Mouse (Mus musculus): Measurements from ENCODE around the gene Gm27027. TPM values are rescaled to one million over a fixed set of nuclear protein-coding genes. Genes with fewer than 3 reads are reported as not detected.

The Gm27027 gene
- polyA plus RNA-seq, 1 experiment from 2014 or later, result not detected

DNA sequence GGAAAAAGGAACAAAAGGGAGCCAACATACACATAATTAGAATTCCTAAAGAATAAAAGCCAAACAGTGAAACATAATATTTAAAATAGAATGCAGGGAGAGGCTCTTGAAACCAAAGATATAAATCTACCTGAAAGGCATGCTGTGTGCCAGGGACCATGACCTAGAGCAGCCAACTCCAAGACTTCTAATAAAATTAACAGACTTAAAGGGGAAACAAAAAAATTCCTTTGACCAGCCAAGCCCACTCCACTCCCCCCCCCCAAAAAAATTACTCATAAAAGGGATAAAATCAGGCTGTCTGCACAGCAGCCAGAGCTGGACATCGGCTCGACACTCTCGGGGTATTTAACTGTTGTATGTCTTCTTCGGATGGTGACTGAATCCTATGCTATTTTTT lies 51.3 kb downstream of the Gm27027 start:
- H3K27ac ChIP-seq (replicated peaks), result no peak overlapping the region
- no peaks in the 10 kb centered on the region for H3K27me3 ChIP-seq (ENCODE audit: low read depth, poor library complexity, severe bottlenecking)
- DNase-seq (ENCODE audit: low spot score), result no peak
- 96% methylated on average over 4 of the region's 4 CpGs for WGBS
- H3K4me3 ChIP-seq, result no peak overlapping the region
- H3K4me1 ChIP-seq, result no peaks in the 10 kb centered on the region
- no peaks in the 10 kb centered on the region; the same call in 1 of the 2 replicates for H3K9me3 ChIP-seq (replicated peaks)
- no peaks in the 10 kb centered on the region for H3K36me3 ChIP-seq

DNA sequence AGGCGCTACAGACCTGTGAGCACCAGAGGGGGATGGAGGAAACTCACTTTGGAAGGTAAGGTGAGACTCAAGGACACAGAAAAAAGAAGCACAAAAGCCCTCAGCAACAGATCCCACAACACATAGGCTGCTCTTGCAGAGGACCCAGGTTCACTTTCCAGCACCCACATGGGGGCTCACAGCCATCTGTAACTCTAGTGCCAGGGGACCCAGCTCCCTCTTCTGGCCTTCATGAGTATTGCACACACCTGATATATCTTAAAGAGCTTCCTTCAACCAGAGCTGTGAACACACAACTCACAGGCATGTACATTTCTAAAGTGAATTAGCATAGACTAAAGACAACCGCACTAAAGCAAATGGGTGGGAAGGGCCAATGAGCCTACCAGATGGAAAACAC lies 52.1 kb downstream of the Gm27027 start:
- H3K9me3 ChIP-seq (replicated peaks), result no peaks in the 10 kb centered on the region; the same call in 1 of the 2 replicates
- WGBS, result 82% methylated on average over 2 of the region's 2 CpGs
- H3K27ac ChIP-seq (replicated peaks), result no peak overlapping the region
- no peaks in the 10 kb centered on the region for H3K27me3 ChIP-seq (ENCODE audit: low read depth, poor library complexity, severe bottlenecking)
- H3K4me3 ChIP-seq, result no peak overlapping the region
- H3K4me1 ChIP-seq, result no peaks in the 10 kb centered on the region
- DNase-seq (ENCODE audit: low spot score), result no peak
- H3K36me3 ChIP-seq, result no peaks in the 10 kb centered on the region

DNA sequence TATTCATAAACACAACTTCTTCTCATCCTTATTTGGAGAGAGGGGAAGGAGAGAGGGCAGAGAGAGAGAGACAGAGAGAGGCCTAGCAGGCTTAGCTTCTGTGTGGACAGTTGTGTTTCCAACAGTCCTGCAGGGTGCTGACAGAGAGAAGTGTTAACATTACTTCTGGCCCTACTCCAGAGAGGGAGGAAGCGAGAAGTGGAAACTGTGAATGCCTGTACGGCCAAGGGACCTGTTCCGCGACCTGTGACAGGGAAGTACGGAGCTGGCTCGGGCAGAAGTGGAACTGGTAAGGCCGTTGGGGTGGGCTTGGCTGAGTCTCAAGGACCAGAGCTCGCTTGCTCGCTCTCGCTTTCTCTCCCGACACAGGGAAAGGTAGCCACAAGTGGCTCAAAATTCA lies 54.5 kb downstream of the Gm27027 start:
- Histone ChIP-seq H3K4me1 (no peaks in the 10 kb centered on the region), H3K27me3 (ENCODE audit: low read depth, poor library complexity, severe bottlenecking) (no peaks in the 10 kb centered on the region), H3K36me3 (no peaks in the 10 kb centered on the region), H3K4me3 (no peak overlapping the region), H3K9me3 (replicated peaks) (no peaks in the 10 kb centered on the region; the same call in 1 of the 2 replicates), H3K27ac (replicated peaks) (no peak overlapping the region)
- DNase-seq (ENCODE audit: low spot score), result no peak
- 88% methylated on average over 11 of the region's 11 CpGs for WGBS

DNA sequence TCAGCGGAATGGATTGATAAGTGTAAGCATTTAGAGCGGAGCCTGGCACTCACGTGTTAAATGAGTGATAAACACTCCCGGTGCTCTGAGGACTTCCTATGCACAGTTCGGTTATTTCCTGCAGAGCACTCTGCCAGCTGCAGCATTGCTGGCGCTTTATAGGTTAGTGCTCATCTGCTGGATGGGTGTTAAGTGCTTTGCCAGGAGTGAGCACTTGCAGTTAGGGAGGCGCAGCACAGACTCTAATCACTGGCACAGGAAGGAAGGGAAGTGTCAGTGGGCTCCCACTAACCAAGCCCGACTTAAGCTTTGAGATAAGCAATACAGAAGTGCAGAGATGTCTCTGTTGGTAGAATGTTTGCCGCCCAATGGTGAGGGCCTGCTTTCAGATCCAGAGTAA lies 57.6 kb downstream of the Gm27027 start:
- no peaks in the 10 kb centered on the region for H3K27me3 ChIP-seq (ENCODE audit: low read depth, poor library complexity, severe bottlenecking)
- no peaks in the 10 kb centered on the region for H3K4me1 ChIP-seq
- no peak overlapping the region for H3K27ac ChIP-seq (replicated peaks)
- H3K36me3 ChIP-seq, result no peaks in the 10 kb centered on the region
- DNase-seq (ENCODE audit: low spot score), result no peak
- H3K4me3 ChIP-seq, result no peak overlapping the region
- H3K9me3 ChIP-seq (replicated peaks), result no peaks in the 10 kb centered on the region
- 86% methylated on average over 9 of the region's 9 CpGs for WGBS

DNA sequence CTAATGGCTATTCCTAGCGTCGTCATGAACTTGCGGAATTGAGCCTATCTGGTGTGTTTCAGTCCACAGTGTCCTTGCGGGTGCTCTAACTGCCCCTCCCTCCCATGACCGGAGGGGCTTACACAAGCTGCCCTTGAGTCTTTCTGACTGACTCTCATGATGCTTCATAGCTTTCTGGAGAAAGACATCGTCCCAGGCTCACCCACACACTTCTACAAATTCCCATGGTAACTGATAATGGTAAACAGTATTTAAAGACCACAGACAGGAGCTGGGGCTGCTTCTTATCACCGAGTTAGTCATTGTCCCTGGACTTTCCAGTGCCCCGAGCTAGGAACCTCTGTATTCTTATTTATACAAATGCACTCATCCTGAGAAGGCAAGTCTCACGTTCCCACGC lies 67.3 kb downstream of the Gm27027 start:
- Histone ChIP-seq H3K4me1 (no peaks in the 10 kb centered on the region), H3K27ac (replicated peaks) (no peak overlapping the region), H3K36me3 (no peaks in the 10 kb centered on the region), H3K27me3 (ENCODE audit: low read depth, poor library complexity, severe bottlenecking) (no peaks in the 10 kb centered on the region), H3K9me3 (replicated peaks) (no peaks in the 10 kb centered on the region), H3K4me3 (no peak overlapping the region)
- WGBS, result 89% methylated on average over 10 of the region's 10 CpGs
- no peak for DNase-seq (ENCODE audit: low spot score)

DNA sequence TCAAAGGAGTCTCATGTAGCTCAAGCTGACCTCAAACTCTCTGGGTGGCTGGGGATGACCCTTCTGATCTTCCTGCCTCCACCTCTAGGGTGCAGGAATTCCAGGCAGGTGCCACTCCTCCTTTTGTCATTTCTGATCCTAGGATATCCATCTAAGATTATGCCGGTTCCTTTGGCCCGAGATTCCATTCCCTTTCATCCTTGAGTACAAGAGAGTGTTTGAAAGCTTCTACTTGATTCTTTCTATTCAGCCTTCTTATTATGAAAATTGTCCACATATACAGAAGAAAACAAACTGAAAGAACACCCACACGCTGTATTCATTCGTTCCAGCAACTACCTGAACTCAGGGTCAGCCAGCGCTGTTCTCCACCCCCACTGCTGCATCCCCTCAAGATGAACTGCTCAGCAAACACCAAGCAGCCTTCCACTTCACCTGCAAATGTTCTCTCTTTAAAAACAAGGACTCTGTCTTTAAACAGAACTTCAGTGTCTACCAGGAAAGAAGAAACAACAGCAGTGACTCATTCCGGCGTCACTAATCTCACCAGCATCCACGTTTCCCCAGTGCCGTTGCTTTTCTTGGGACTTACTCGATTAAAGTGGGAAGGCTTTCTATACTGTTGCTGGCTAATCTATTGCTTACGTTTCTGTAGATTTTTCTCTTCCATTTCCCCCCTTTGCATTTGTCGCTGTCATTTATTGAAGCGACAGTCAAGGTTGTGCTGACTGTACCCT lies 68.3 kb downstream of the Gm27027 start:
- H3K4me1 ChIP-seq, result no peaks in the 10 kb centered on the region
- 80% methylated on average over 13 of the region's 13 CpGs for WGBS
- no peaks in the 10 kb centered on the region for H3K9me3 ChIP-seq (replicated peaks)

DNA sequence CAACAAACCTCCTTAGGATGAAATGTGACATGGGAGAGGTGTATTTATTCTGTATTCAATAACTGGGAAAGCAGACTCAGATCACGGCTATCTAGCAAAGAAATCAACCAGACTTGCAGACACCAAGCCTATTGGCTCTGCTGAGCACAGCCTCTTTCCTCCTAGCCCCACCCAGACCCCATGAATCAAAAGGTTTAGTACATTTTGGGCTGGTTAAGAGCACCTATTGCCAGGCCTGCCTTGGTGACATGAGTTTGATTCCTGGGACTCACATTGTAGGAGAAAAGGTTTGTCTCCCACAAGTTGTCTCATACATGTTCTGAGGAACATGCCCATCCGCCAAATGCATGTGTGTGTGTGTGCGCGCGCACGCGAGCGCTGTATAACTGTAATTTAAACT lies 70.0 kb downstream of the Gm27027 start:
- Histone ChIP-seq H3K27me3 (ENCODE audit: low read depth, poor library complexity, severe bottlenecking) (no peaks in the 10 kb centered on the region), H3K4me1 (no peaks in the 10 kb centered on the region), H3K27ac (replicated peaks) (no peak overlapping the region), H3K36me3 (no peaks in the 10 kb centered on the region), H3K9me3 (replicated peaks) (no peaks in the 10 kb centered on the region), H3K4me3 (no peak overlapping the region)
- DNase-seq (ENCODE audit: low spot score), result no peak
- 97% methylated on average over 8 of the region's 8 CpGs for WGBS

More for the DNA sequence above, 68.3 kb downstream of the Gm27027 start:
- Histone ChIP-seq H3K27ac (replicated peaks) (no peak overlapping the region), H3K36me3 (no peaks in the 10 kb centered on the region), H3K27me3 (ENCODE audit: low read depth, poor library complexity, severe bottlenecking) (no peaks in the 10 kb centered on the region), H3K4me3 (no peak overlapping the region)
- no peak for DNase-seq (ENCODE audit: low spot score)

DNA sequence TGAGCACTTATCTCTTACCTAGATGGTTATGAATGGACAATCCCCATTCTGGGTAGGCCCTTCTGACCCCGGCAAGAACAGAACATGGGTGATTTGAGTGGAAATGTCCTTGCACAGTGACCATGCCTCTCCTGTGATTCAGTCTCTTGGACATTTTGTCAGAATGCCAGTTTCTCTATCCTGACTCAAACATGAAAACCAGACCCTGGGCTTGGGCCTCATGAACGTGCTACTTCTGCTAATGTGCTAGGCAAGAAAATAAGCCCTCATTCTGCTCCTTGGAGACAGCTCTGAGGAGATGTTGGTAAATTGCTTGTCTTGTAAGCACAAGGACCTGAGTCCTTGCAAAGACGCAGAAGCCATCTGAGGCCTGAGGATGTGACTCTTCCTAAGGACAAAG lies 77.1 kb downstream of the Gm27027 start:
- WGBS, result 86% methylated on average over 3 of the region's 3 CpGs

DNA sequence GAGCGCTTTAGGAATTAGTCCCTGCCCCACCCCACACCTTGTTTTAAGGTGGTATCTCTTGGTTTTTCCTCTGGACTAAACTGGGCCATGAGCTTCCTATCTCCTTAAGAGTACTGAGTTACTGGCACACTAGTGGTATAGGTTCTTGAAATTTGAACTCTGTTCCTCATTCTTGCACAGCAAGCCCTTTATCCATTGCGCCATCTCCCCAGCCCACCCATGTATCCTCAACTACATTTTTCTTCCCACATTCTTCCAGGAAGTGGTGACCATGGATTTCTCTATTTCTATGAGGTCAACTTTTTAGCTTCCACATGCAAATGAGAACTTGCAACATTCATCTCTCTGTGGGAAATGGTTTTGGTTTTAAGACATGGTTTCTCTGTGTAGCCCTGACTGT lies 82.6 kb downstream of the Gm27027 start:
- no peak overlapping the region for H3K27ac ChIP-seq (replicated peaks)
- no peaks in the 10 kb centered on the region for H3K27me3 ChIP-seq (ENCODE audit: low read depth, poor library complexity, severe bottlenecking)
- no peaks in the 10 kb centered on the region for H3K36me3 ChIP-seq
- WGBS, result 100% methylated on average over 2 of the region's 2 CpGs
- H3K4me3 ChIP-seq, result no peak overlapping the region
- H3K9me3 ChIP-seq (replicated peaks), result no peaks in the 10 kb centered on the region
- DNase-seq (ENCODE audit: low spot score), result no peak
- H3K4me1 ChIP-seq, result no peaks in the 10 kb centered on the region

More for the DNA sequence above, 77.1 kb downstream of the Gm27027 start:
- Histone ChIP-seq H3K36me3 (no peaks in the 10 kb centered on the region), H3K9me3 (replicated peaks) (no peaks in the 10 kb centered on the region), H3K27me3 (ENCODE audit: low read depth, poor library complexity, severe bottlenecking) (no peaks in the 10 kb centered on the region), H3K4me3 (no peak overlapping the region), H3K27ac (replicated peaks) (no peak overlapping the region), H3K4me1 (no peaks in the 10 kb centered on the region)
- no peak for DNase-seq (ENCODE audit: low spot score)

DNA sequence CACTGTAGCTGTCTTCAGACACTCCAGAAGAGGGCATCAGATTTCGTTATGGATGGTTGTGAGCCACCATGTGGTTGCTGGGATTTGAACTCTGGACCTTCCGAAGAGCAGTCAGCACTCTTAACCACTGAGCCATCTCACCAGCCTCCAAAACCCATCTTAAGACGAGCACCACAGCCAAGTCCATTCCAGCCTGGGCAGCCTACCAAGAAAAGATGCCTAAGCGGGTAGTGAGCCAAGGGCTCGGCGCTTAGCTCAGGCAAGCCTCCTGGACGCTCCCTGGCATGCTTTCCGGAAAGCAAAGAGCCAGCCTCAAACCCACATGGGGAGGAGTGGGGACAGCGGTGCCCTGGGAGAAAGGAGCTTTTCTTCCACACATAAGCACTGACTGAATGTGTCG lies 84.2 kb downstream of the Gm27027 start:
- DNase-seq (ENCODE audit: low spot score), result no peak
- Histone ChIP-seq H3K4me1 (peaks cover 12% of the 10 kb centered on the region; the same call in 1 of the 2 replicates), H3K27me3 (ENCODE audit: low read depth, poor library complexity, severe bottlenecking) (no peaks in the 10 kb centered on the region), H3K9me3 (replicated peaks) (no peaks in the 10 kb centered on the region), H3K27ac (replicated peaks) (no peak overlapping the region), H3K36me3 (no peaks in the 10 kb centered on the region), H3K4me3 (no peak overlapping the region)
- WGBS, result 86% methylated on average over 10 of the region's 10 CpGs

DNA sequence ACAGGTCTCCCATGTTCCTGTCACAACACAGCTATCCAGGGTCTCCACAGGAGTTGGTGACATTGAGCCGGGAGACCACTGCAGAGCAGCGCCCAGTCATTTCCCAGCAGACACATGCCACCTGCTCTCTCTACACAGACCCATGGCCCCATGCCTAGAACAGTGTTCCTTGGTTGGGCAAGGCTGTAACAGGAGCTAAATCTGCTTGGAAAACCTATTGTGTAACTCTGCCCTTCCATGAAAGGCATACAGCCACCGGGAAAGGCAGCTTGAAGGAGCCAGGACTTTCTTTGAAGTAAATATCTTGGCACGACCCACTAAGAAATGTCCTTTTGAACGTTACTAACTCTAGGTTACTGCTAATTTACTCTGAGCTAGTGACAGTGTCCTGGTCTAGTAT lies 86.4 kb downstream of the Gm27027 start:
- no peaks in the 10 kb centered on the region for H3K27me3 ChIP-seq (ENCODE audit: low read depth, poor library complexity, severe bottlenecking)
- H3K4me3 ChIP-seq, result no peak overlapping the region
- 75% methylated on average over 5 of the region's 5 CpGs for WGBS

DNA sequence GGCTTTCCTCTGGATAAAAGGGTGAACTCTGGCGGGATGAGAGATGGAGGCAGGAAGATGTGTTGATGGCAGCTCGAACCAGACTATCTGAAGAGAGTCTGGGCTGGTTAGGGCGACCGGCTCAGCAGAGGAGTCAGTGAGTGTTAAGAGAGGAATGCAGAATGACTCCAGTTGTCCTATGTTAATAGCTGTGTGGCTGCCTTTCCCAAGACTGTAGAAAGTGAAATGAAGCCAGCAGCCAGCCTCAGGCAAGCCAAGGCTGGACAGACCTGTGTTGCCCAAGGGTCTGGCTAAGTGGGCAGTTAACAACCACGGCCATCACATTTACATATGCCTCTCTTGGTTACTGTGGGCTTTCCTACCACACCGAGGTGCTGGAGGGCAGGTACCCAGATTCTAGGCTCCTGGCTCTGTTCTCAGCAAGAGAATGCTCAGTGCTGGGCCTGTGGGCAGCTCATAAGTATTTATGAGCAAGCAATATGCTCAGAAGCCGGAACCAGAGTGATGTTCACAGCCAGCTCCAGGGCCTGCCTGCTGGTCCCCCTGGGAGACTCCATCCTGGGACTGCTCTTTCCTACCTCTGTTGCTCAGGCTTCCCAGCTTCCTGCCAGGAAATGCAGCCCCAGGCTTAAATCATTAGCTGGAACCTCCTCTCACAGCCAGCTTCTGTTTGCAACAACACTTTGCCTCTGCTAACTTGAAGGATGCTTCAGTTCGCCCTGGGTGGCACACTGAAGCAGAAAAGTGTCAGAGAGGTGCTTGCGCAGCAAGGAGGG lies 88.4 kb downstream of the Gm27027 start:
- no peak for DNase-seq (ENCODE audit: low spot score)
- Histone ChIP-seq H3K4me3 (no peak overlapping the region), H3K27ac (replicated peaks) (peak overlapping the region; percentile 28; the same call in 1 of the 2 replicates), H3K27me3 (ENCODE audit: low read depth, poor library complexity, severe bottlenecking) (no peaks in the 10 kb centered on the region), H3K9me3 (replicated peaks) (no peaks in the 10 kb centered on the region), H3K36me3 (no peaks in the 10 kb centered on the region), H3K4me1 (peaks cover 22% of the 10 kb centered on the region)
- WGBS, result 66% methylated on average over 9 of the region's 9 CpGs

More for the DNA sequence above, 86.4 kb downstream of the Gm27027 start:
- no peak for DNase-seq (ENCODE audit: low spot score)
- Histone ChIP-seq H3K9me3 (replicated peaks) (no peaks in the 10 kb centered on the region), H3K36me3 (no peaks in the 10 kb centered on the region), H3K27ac (replicated peaks) (no peak overlapping the region), H3K4me1 (peaks cover 20% of the 10 kb centered on the region)

Data from midbrain, embryonic 10.5 days (tissue).